Mouse (Mus musculus): ENCODE measurements around the gene Tm4sf20.

Gene Tm4sf20

DNA sequence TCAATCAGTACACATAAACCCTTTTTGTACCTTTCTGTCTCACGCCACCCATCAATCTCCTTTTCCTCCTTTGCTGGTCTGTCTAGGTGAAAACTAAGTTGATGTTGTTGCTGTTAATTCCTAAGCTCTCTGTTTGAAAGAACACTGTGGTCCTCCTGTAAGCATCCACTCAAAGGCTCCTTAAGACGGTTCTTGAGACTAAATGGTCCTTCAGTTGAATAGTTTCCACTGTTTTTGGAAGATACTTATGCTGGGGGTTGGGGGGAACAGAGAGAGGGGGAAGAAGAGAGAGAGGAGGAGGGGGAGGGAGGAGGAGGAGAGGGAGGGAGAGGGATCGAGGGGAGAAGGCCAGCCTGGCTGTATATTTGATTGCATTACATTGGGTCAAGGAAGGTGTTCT lies 15.3 kb upstream of the Tm4sf20 start:
- in situ Hi-C loops (cut with MboI, MseI) = loop anchor here (10.0 to 25.0 kb wide), 2 partner anchors 191 to 929 kb away; no protein-coding TSS in a partner anchor

DNA sequence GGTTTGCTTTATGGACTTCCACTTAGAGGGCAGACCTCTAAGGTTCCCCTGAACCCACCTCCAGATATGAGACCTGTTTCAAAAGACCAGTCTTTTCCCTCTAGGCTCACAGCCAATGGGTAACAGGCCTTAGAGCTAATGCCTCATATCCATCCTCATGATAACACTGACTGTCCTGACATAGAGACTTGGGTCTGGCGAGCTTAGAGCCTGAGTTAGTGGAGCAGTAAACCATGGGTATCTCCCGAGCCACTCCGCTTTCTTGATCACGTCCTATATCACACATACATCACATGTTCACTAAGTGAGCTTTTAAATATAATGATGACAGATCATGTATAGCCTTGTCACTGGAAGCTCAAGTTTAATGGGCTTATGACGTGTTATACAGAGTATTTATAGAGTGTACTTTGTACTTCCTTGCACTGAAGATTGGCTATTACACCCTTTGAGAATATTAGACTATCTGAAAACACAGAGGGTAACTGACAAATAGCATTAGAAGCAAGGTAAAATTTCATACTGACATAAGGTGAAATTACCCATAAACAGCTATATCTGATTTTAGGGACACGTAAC lies 11.2 kb upstream of the Tm4sf20 start:
- in situ Hi-C loops (cut with MboI, MseI) = loop anchor here (25.0 kb wide), 1 partner anchor 933 kb away; no protein-coding TSS in a partner anchor

DNA sequence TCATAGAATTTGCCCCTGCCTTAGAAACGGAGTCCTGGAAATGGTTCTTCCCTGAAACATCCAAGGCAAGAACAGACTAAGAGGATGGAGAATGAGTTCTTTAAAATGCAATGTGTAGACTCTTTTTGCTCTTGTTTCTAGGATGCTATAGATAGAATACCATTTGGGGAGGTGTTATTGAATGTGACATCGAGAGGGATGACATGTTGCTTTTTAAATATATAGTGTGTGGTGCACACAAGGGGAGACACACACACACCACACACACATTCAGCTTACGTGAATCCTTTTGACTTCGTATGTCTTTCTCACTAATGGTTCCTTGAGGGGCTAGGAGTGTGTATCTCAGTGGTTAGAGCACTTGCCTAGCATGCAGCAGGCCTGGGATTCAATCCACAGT lies 7.0 kb upstream of the Tm4sf20 start:
- in situ Hi-C loops (cut with MboI, MseI) = loop anchor here (25.0 kb wide), 1 partner anchor 937 kb away; no protein-coding TSS in a partner anchor

DNA sequence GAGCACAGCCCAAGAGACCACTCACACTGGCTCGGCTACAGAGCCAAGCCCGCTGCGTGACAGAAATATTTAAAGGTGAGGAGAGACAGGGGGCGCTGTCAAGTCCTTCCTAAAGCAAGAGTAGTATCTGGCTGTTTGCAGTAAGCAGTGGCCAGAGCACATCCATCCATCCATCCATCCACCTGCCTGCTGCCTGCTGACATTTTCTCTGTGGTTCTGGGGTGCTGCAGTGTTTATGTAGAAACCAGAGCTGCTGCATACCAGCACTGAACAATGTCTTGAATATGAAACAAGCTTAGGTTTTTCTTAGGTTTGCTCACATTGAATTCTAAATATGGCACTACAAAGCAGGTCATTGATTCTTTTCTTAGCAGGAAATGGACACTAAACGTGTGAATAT lies 4.9 kb upstream of the Tm4sf20 start:
- in situ Hi-C loops (cut with MboI, MseI) = no loop called here

DNA sequence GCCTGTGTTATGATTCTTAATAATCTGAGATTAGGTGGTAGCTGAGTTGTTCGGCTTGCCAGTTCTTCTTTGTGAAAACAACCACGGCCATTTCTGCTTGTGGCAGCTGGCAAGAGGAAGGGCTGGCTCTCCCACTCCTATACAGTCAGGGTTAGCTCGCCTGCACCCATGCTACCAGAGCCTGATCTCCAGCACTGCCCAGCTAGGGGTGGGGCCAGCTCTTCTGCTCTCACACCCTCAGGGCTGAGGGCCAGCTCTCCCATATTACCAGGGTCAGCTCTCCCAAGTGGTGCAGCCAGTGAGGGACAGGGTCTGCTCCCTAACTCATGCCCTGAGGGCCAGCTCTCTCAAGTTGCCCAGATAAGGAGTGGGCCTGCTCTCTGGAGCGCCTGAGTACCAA lies 4.2 kb upstream of the Tm4sf20 start:
- in situ Hi-C loops (cut with MboI, MseI) = no loop called here

DNA sequence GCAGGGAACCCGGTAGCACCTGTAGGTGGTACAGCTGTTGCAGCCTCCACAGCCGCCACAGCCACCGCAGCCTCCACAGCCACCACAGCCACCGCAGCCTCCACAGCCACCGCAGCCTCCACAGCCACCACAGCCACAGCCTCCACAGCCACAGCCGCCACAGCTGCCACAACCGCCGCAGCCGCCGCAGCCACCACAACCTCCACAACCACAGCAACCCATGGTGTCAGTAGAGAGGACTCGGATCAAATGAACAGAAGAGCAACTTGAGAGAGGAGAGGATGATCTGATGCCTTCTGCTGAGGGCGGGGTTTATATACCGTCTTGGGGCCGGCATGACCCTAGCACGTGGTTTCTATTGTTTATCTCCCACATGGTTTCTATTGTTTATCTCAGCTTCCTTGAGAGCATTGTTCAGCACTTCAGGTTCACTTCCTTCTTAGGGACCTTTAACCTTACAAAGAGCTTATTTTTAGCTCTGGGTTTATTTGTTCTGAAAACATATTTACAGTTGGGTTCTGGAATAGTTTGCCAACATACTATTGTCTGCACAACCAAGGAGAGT lies 2.8 kb upstream of the Tm4sf20 start, which contains the start of gene Gm47791:
TSS of gene Gm47791 (minus strand) at position 222 of the 565 bp plus-strand sequence.
- in situ Hi-C loops (cut with MboI, MseI) = no loop called here

DNA sequence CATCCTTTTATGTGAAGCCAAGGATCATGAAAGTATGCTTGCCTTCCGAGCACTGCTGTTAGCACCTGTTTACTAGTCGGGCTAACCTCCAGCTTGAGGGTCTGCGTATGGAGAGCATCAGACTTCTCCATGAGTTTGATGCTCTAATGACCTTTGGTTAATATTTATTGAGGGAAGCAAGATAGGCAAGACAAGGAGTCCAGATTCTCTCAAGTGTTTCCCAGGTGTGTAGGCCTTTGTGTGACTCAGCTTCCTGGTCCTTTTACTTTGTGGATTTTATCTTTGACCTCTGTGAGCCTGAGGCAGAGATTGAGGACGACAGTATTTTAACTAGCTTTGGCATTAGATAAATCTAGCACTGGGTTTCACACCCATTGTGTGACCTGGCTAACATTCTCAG lies 1.6 kb downstream of the Tm4sf20 start:
- in situ Hi-C loops (cut with MboI, MseI) = loop anchor here (10.0 kb wide), 1 partner anchor 212 kb away; no protein-coding TSS in a partner anchor

DNA sequence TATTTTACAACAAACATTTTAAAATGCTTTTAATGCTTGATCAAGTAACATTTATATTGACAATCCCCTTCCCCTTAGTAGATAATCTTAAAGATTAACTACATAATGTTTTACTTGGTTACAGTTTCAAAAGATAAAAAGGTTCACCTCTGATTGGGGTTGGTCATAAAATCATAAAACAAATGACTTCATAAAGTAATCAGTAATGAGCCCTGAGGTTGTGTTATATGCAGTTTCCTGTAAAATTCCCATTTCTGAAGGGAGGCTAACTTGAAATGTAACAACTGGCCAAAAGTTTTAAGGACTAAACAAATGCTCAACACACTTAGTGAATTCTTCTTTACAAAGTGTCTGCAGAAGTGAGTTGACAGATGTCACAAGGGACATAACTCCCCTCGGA lies 2.0 kb downstream of the Tm4sf20 start:
- in situ Hi-C loops (cut with MboI, MseI) = loop anchor here (10.0 kb wide), 1 partner anchor 211 kb away; no protein-coding TSS in a partner anchor

DNA sequence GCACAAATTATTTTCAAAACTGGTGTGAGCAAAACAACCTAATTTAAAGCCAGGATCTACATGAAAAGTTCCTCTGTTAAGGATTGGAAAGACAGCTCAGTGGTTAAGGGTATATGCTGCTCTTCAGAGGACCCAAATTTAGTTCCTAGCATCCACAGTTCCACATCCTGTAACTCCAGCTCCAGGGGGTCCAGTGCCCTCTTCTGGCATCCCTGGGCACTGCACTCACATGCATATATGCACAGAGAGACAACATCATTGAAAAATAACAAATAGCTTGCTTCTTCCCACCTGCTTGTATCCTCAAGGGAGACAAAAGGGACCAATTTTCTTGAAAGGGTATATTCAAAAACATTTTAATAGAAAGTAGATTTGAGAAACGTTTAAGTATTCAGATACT lies 6.0 kb downstream of the Tm4sf20 start:
- in situ Hi-C loops (cut with MboI, MseI) = loop anchor here (10.0 kb wide), 1 partner anchor 207 kb away; no protein-coding TSS in a partner anchor

DNA sequence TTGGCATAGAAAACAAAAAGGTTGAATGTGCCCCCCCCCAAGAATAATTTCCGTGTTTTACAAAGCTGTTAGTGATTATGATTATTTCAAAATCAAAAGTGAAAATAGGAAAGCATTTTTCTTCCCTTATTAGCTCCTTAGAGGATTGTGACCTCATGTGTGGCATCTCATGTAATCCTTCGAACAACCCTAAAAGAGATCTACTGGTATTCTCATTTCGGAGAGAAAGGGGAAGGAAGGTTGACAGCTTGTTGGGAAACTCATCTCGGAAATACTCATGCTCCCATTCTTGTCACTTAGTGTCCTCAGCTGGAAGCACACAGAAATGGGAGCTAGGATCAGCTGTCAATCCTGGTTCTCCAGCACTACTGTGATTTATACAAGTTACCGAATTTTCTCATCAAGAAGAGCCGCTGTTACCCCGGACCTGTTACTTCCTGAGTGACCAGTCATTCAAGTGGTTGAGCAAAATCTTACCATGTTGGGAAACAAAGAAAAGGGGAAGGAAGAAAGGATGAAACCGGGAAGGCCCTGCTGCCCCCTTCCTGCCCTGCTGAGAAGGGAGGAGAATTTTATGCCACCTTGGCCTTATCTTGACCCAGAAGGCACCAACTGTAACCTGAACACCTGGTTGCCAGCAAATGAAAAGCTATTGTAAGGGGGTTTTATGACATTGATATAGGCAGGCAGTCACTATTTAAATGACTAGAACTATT lies 6.6 kb downstream of the Tm4sf20 start:
- in situ Hi-C loops (cut with MboI, MseI) = loop anchor here (10.0 kb wide), 1 partner anchor 207 kb away; no protein-coding TSS in a partner anchor

DNA sequence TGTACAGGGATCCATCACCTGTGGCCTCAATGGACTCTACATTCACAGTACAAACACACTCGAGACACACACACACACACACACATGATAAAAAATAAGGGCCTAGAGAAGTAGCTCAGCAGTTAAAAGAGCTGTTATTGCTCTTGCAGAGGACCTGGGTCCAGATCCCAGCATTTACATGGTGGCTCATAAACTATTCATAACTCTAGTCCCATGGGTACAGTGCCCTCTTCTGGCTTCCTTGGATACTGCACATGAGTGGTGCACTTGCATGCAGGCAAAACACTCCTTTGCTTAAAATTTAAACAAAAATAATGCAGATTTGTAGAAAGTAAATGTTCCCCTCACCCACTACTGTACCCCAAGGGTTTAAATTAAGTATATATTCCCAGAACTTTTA lies 8.7 kb downstream of the Tm4sf20 start:
- in situ Hi-C loops (cut with MboI, MseI) = no loop called here

DNA sequence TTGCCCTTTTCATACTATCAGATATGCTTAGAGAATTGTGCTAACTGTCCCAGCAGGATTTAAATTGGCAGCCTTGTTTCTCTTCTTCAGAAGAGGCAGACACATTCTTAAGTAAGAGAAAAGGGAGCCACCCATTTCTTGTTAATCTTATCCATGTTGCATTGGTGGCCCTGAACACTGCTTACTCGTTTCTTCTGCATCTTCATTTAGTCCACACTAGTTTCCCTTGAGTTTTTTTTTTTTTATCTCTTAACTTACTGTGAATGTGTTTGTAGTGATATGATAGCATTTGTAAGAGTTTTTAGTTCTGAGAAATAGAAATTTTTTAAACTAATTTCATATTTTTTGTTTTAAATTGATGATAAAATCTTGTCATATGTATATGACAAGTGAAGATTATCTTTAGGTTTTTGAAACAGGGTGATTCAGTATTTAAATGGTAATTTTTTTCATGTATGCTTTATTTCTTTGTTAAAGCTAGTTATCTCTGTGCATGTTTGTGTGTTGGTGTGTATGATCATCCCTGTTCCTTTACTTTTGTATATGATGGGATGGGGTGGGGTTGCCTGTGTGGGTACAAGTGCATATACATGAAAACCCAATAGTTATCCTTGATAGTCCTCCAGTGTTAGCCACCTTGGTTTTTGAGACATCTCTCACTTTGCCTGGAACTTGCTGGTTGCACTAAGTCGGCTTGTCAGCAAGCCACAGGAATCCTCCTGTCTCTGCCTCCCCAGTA lies 20.4 kb downstream of the Tm4sf20 start:
- in situ Hi-C loops (cut with MboI, MseI) = no loop called here

DNA sequence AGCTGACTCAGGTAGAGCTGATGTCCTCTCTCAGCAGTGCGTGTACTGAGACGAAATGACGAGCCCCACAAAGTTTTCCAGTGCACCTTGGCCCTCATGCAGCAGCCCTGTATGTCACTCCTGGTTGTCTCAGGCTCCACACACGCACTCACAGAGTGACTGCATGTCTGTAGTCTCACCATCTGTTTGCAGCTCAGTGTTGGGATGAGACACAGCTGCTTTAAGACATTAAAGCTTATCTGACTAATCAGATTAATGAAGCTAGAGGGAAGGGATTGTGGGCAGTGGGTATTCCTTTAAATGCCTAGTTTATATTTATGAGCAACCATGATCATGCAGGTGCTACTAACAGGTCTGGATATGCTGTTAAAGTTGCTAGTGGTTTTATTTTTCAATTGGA lies 21.9 kb downstream of the Tm4sf20 start:
- in situ Hi-C loops (cut with MboI, MseI) = no loop called here

DNA sequence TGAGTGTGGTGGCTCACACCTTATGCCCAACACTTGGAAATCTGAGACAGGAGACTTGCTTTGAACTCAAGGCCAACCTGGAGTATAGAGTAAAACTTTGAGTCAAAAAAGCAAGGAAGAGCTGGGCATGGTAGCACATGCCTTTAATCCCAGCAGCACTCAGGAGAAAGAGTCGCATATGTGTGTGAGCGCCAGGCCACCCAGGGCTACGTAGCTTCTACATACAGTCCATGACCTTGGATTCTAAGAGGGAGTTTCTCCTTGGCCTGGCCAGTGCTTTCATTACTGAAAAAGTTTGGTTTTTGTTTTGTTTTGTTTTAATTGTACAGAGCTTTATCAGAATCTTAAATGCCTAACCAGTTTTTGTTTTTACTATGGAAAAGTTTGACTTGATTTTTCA lies 24.3 kb downstream of the Tm4sf20 start:
- in situ Hi-C loops (cut with MboI, MseI) = no loop called here

DNA sequence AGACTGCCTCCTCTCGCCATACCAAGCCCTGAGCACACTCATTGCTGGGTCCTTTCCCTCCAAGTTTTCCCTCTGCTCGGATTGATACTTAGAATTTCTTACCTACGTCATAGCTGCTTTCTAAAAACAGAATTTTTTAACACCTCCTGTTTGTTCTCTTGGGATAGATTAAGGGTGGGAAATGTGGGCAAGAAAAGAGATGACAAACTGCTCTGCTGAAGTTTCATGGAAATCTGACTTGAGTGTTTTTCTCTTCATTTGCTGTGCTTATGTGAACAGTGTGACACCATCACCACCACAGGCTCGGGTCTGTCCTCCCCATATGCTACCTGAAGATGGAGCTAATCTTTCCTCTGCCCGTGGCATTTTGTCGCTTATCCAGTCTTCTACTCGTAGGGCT lies 26.7 kb downstream of the Tm4sf20 start:
- in situ Hi-C loops (cut with MboI, MseI) = no loop called here

DNA sequence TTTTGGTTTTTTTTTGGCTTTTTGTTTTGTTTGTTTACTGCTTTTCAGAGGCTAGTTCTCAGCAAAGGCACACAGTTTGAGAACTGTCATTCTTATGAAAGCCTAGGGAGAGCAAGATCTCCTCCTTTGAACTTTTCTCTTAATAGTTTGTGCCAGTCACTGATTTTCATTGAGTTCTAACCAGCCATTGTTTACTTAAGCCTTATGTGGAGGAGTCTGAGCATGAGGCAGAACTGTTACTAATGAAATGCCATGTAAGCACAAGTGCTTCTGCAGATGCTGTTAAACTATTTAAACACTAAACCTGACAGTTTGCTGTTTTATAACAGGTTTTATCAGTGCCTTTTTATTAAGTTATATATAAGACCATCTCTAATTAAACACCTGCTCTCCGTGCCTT lies 30.2 kb downstream of the Tm4sf20 start:
- in situ Hi-C loops (cut with MboI, MseI) = no loop called here

DNA sequence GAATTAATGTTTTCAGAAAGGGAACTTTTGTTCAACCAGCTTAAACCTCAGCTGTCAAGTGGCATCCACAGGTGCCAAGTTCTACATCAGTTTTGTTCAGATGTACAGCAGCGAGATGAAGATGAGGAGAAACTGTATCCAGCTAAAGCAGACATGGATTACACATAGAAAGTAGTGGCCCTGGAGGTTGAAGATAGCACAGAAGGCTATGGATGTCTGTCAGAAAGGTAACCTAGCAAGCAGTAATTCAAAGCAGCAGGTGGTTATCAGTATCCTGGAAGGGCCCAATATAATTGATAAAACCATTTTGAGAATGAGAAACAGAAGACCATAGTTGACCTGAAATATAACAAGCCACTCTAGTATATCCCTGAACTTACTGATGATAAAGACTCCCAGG lies 34.9 kb downstream of the Tm4sf20 start:
- in situ Hi-C loops (cut with MboI, MseI) = no loop called here

DNA sequence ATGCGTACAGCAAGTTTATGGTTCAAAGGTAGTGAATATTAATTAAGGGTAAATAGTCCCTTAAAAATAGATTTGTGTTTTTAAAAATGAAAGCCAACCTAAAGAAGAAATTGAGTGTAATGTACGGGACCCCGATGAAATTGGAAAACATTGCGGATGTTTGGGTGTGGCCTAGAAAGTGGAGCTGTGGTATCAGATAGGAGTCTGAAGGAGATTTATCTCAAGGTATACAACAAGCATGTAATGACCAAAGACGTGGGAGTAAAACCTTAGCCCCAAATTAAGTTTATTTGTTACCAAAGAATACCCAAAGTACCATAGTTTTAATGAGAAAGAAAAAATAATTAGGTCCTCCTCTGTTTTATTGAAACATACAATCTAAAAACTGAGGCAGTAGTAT lies 41.8 kb downstream of the Tm4sf20 start:
- in situ Hi-C loops (cut with MboI, MseI) = no loop called here

DNA sequence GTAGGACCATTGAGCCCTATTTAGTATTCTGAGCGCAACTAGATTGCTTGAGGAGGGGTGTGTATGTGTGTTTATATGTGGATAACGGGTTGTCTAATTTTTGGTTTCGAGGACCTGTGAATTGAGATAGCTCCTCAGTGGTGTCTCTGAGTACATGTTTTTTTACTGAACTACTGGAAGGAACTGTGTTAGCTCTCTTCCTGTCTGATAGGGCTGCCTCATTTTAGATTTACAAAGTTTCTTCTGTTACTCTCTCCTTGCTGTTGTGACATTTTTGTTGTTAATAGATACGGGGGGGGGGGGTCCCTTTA lies 42.4 kb downstream of the Tm4sf20 start:
- in situ Hi-C loops (cut with MboI, MseI) = no loop called here

DNA sequence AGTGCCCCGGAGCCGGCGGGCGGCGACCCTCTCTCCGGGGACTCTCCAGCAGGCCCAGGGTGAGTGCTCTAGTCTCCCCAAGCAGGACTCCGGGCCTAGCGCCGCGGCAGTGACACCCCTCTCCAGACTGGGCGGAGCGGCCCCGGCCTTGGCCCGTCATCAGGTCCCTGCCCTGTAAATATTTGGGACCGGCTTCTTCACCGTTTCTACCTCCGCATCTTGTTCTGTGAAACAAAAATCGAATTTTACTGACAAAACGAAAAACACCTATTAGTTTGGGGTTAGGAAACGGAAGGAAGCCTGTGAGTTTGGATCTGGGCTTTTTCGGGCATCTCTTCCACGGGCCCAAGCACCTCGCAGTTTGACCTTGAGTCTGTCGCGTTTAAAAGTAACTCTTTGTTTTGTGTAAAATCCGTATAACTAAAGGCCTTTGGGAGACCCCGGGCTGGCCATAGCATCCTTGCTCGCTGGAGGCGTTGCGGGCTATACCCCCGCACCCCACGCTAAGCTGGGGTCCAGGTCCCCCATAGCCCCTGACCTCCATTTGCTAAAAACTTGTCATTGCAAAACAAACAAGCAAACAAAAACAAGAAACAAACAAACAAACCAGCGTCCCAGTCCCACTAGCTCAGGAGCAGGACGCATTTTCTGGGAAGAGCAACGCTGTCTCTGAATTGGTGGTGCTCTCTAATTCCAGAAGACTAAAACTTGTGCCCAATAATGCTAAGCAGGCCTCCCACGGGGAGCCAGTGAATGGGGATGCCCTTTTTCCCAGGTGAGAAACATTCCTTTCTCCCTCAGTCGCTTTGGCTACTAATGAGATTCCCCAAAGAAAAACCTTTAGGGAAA lies 43.0 kb downstream of the Tm4sf20 start:
- in situ Hi-C loops (cut with MboI, MseI) = no loop called here

DNA sequence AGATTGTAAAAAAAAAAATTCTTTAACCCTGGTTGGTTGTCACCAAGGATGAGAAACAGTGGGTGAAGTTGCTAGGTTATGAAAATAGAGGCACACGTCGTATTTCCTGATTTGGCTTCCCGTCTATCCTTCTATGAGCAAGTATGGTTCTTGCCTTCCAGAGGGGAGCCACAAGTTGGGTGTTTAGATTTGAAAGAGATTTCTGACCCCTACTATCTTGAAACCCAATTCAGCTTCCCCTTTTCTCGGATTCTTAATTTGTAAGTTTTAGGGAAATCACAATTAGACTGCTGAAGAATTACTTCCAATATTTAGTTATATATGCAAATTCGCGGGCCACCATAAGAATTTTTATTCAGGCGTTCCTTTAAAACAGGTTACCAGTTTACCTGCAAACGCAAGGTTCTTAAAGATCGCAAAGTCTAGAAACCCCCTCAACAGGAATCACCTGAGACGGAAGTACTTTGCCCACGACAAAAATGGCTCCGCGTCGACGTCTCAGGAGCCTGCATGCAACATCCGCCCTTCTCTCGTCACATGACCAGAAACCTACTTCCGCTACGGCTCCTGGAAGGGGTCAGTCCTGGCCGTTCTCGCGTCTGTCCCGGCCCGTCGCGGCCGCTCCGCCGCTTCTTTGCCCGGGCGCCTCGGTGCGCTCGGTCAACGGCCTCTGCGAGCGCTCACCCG lies 43.8 kb downstream of the Tm4sf20 start, which contains the start of gene Mff:
TSS of gene Mff (plus strand) at position 552 of the 687 bp plus-strand sequence.
- in situ Hi-C loops (cut with MboI, MseI) = no loop called here
